Mouse (Mus musculus) midbrain, postnatal 0 days (tissue): ENCODE data around the gene Dnajc5g. TPM values are rescaled to one million over a fixed set of nuclear protein-coding genes. Genes with fewer than 3 reads are reported as not detected.

Source experiments
- ATAC-seq: fragments of 200-750 bp; cut with Nextera tagmentation; 2 replicates; pipeline ENCODE4 v1.8.0; 2017; ENCODE audit warnings: moderate number of reproducible peaks, mild to moderate bottlenecking, moderate TSS enrichment, moderate library complexity; ENCODE audit not compliant: low FRiP score
- DNase-seq: peaks from one replicate; pipeline ENCODE4 v3.0.0-alpha.2; 2015; ENCODE audit warnings: low spot score
- H3K27ac ChIP-seq: fragments of 300-500 bp; sonication (generic); 2 replicates; pipeline ENCODE4 v1.5.1; 2014; ENCODE audit warnings: low read depth, mild to moderate bottlenecking, low read length, mixed read lengths
- H3K27me3 ChIP-seq: fragments of 300-500 bp; sonication (generic); 2 replicates; pipeline ENCODE4 v1.6.1; 2014; ENCODE audit warnings: low read length, control low read depth, mixed read lengths; ENCODE audit not compliant: insufficient read depth
- H3K36me3 ChIP-seq: fragments of 300-500 bp; sonication (generic); 2 replicates; pipeline ENCODE4 v1.6.1; 2014; ENCODE audit warnings: low read length, control low read depth, mixed read lengths; ENCODE audit not compliant: insufficient read depth
- H3K4me1 ChIP-seq: fragments of 300-500 bp; sonication (generic); 2 replicates; pipeline ENCODE4 v1.6.1; 2014; ENCODE audit warnings: mild to moderate bottlenecking, control low read depth, antibody characterized with exemption, low read length, mixed read lengths; ENCODE audit not compliant: insufficient read depth
- H3K4me2 ChIP-seq: fragments of 300-500 bp; sonication (generic); 2 replicates; pipeline ENCODE4 v1.6.1; 2014; ENCODE audit warnings: low read depth, mild to moderate bottlenecking, low read length, mixed read lengths; ENCODE audit not compliant: poor library complexity, severe bottlenecking
- H3K4me3 ChIP-seq: fragments of 300-500 bp; sonication (generic); 2 replicates; pipeline ENCODE4 v1.5.1; 2014; ENCODE audit warnings: low read depth, mild to moderate bottlenecking, low read length, moderate library complexity
- H3K9ac ChIP-seq: fragments of 300-500 bp; sonication (generic); replicated peaks from 2 replicates; pipeline ENCODE4 v1.6.1; 2014; ENCODE audit warnings: mild to moderate bottlenecking, low read length, moderate library complexity, mixed read lengths; ENCODE audit not compliant: poor library complexity, severe bottlenecking
- H3K9me3 ChIP-seq: fragments of 300-500 bp; sonication (generic); 2 replicates; pipeline ENCODE4 v1.6.1; 2016; ENCODE audit warnings: low read length, control low read depth
- CTCF ChIP-seq: IDR thresholded peaks from 2 replicates; pipeline ENCODE4 v1.5.1; 2016; ENCODE audit warnings: antibody characterized with exemption, mild to moderate bottlenecking
- WGBS: fragments of 180-500 bp; shearing (Covaris S2); extraction: QIAGEN DNeasy Blood & Tissue Kit; methylation state at CpG from one replicate; pipeline ENCODE4 v1.1.7; 2014; 5-methylcytosine and 5-hydroxymethylcytosine counted together
- polyA plus RNA-seq: library from polyadenylated mRNA; unstranded; fragments of >200 nt; fragmentation: Nextera tagmentation; extraction: Ambion mirVana; gene quantifications from 2 replicates; pipeline ENCODE4 v1.2.1, GENCODE M21; 2015
- total RNA-seq: library from RNA; depleted of rRNA; stranded (reverse); fragments of >200 nt; gene quantifications from 2 replicates; pipeline ENCODE4 v1.2.3, GENCODE M21; 2014

The Dnajc5g gene
- total and polyA plus RNA-seq, 2 experiments from 2014 or later, result not detected

DNA sequence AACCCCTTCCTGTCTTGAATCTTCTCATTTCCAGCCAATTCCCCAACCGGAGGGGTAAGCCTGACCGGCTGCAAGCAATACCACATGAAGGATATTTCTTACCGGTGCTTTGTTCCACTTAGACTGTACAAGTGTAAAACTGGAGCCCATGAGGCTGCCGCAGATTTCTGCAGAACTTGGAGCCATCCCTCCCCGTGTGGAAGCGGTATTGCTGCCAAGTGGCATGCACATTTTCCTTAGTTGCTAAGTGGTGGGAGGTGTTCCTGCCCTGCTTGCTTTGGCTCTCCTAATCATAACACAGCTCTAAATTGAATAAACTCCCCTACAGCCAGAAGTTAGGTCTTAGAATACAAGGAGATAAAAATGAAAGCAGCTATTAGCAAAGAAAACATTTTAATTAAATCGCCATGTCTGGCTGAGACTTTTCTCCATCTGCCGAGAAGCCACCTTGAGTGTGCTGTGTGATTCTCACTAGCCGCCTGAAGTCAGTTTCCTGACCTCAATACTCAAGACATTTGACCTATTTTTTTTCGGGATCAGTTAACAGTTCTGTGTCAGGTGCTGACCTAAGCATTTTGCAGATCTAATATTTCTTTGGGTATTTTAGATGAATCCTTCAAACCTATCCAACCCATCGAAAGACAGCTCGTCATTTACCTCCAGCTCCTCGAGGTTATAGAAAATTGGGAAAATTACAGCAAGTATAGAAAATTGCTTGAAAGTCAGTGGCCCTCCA lies 25.9 kb upstream of the Dnajc5g start:
- ATAC-seq, result no peak
- DNase-seq, result no peak
- Histone ChIP-seq H3K4me2 (no peak overlapping the region), H3K27ac (no peak overlapping the region), H3K4me1 (no peaks in the 10 kb centered on the region), H3K27me3 (no peaks in the 10 kb centered on the region), H3K9me3 (no peaks in the 10 kb centered on the region), H3K4me3 (no peak overlapping the region), H3K36me3 (peaks cover 35% of the 10 kb centered on the region), H3K9ac (no peak overlapping the region)
- TF ChIP-seq CTCF, result no peak
- 78% methylated on average over 13 of the region's 13 CpGs for WGBS

GRCm38 (mm10) chr5:31080795-31081164 lies 25.3 kb upstream of the Dnajc5g start:
- peaks cover 30% of the 10 kb centered on the region for H3K36me3 ChIP-seq
- 62% methylated on average over 3 of the region's 3 CpGs for WGBS
- DNase-seq, result no peak
- H3K27ac ChIP-seq, result no peak overlapping the region
- no peaks in the 10 kb centered on the region for H3K27me3 ChIP-seq
- ATAC-seq, result no peak
- no peaks in the 10 kb centered on the region for H3K4me1 ChIP-seq
- no peak overlapping the region for H3K4me2 ChIP-seq
- no peak overlapping the region for H3K4me3 ChIP-seq
- H3K9me3 ChIP-seq, result no peaks in the 10 kb centered on the region
- TF ChIP-seq CTCF, result no peak
- no peak overlapping the region for H3K9ac ChIP-seq

GRCm38 (mm10) chr5:31081386-31081785 lies 24.7 kb upstream of the Dnajc5g start:
- peak; percentile 79 for TF ChIP-seq CTCF
- ATAC-seq (no peak), DNase-seq (peak; percentile 50)
- no peak overlapping the region for H3K4me2 ChIP-seq
- 67% methylated on average over 3 of the region's 3 CpGs for WGBS
- no peaks in the 10 kb centered on the region for H3K9me3 ChIP-seq
- H3K4me3 ChIP-seq, result no peak overlapping the region
- no peak overlapping the region for H3K9ac ChIP-seq
- H3K27me3 ChIP-seq, result no peaks in the 10 kb centered on the region
- H3K27ac ChIP-seq, result no peak overlapping the region
- peaks cover 24% of the 10 kb centered on the region for H3K36me3 ChIP-seq
- no peaks in the 10 kb centered on the region for H3K4me1 ChIP-seq

DNA sequence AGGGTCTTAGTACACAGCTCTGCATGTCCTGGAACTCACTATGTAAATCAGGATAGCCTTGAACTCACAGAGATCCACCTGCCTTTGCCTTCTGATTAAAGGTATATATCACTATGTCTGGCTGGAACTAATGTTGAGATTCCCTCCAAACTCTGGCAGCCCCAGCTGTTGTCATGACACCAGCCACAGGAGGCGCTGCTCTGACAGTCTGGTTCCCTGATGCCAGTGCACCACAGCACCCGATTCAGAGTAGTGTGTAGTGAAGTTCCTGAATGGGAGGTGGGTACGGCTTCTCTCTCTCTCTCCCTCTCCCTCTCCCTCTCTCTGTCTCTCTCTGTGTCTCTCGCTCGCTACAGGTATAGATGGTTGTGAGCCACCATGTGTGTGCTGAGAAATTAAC lies 23.7 kb upstream of the Dnajc5g start:
- no peak overlapping the region for H3K4me2 ChIP-seq
- no peaks in the 10 kb centered on the region for H3K9me3 ChIP-seq
- no peak overlapping the region for H3K4me3 ChIP-seq
- 9% methylated on average over 5 of the region's 5 CpGs for WGBS
- no peaks in the 10 kb centered on the region for H3K4me1 ChIP-seq
- peak; percentile 74 for TF ChIP-seq CTCF
- H3K36me3 ChIP-seq, result peaks cover 15% of the 10 kb centered on the region
- 0 out of 2 replicates have a peak, but pooled peaks have one; percentile 33 for ATAC-seq
- no peaks in the 10 kb centered on the region for H3K27me3 ChIP-seq
- H3K27ac ChIP-seq, result no peak overlapping the region
- no peak overlapping the region for H3K9ac ChIP-seq
- DNase-seq, result peak; percentile 74

- ATAC-seq, result no peak
- no peak overlapping the region for H3K4me2 ChIP-seq
- H3K27ac ChIP-seq, result no peak overlapping the region
- H3K36me3 ChIP-seq, result peaks cover 7% of the 10 kb centered on the region
- H3K27me3 ChIP-seq, result no peaks in the 10 kb centered on the region
- DNase-seq, result no peak
- H3K4me3 ChIP-seq, result no peak overlapping the region
- WGBS, result 32% methylated on average over 12 of the region's 12 CpGs
- no peak for TF ChIP-seq CTCF
- no peak overlapping the region for H3K9ac ChIP-seq
- no peaks in the 10 kb centered on the region for H3K9me3 ChIP-seq
- H3K4me1 ChIP-seq, result no peaks in the 10 kb centered on the region
Measured at GRCm38 (mm10) chr5:31082935-31083625, 23.0 kb upstream of the Dnajc5g start.

DNA sequence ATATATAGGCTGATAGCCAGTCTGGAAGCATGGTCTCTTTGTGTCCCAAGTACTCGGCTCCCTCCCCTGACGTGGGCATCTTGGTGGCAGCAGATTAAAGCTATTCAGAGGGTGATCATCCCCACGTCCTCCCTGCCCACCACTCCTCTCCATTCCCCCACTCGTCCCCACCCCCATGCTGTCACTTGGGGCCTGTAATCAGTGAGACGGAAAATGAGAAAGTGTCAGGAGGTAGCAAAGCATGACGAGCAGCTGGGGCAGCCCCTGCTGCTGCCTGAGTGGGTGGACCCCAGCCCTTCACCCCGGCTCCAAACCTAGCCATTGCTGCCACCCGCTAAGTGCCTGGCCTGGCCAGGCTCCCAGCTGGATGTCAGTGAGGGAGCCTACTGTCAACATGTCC lies 22.1 kb upstream of the Dnajc5g start:
- 0 out of 2 replicates have a peak, but pooled peaks have one; percentile 11 for ATAC-seq
- WGBS, result 8% methylated on average over 8 of the region's 8 CpGs
- no peak for DNase-seq
- H3K9me3 ChIP-seq, result no peaks in the 10 kb centered on the region
- H3K27me3 ChIP-seq, result no peaks in the 10 kb centered on the region
- no peak overlapping the region for H3K4me3 ChIP-seq
- H3K4me2 ChIP-seq, result no peak overlapping the region
- TF ChIP-seq CTCF, result no peak
- H3K36me3 ChIP-seq, result no peaks in the 10 kb centered on the region
- H3K4me1 ChIP-seq, result no peaks in the 10 kb centered on the region
- H3K27ac ChIP-seq, result no peak overlapping the region
- no peak overlapping the region for H3K9ac ChIP-seq
